ENCODE assay signal across 8 mouse cellular contexts in genomic region chr9:72132728-72133088, GRCm38 (mm10). TPM values are rescaled to one million over a fixed set of nuclear protein-coding genes. Genes with fewer than 3 reads are reported as not detected.
A peak's percentile ranks its signal among the peaks of the same experiment; 100 is the strongest.
DNase-seq lines count a peak whose midpoint lies in the region; ATAC-seq and TF ChIP-seq lines count a peak whose summit lies in the region.

No protein-coding gene starts in this region.

- H3K4me2 ChIP-seq in forebrain, embryonic 16.5 days (ENCODE audit: low read length): peak overlapping the region; percentile 85

- H3K27ac ChIP-seq in kidney, adult 2 months (ENCODE audit: insufficient read depth, low read depth, low read length): peak overlapping the region; percentile 51
- peak overlapping the region; percentile 62 for H3K27ac ChIP-seq in forebrain, embryonic 16.5 days (ENCODE audit: low read length)

- TF ChIP-seq POLR2A in kidney, adult 2 months (IDR thresholded peaks at IDR 0.05; ENCODE audit: low read depth, low read length): no peak

- peak overlapping the region; percentile 76 for H3K9ac ChIP-seq in forebrain, embryonic 16.5 days (replicated peaks; ENCODE audit: low read depth, low read length)

- no peak for TF ChIP-seq CTCF in kidney, adult 2 months (conservative IDR thresholded peaks at IDR 0.05; ENCODE audit: insufficient read depth, insufficient read length, low read depth, low read length)

- no peaks in the 10 kb centered on the region for H3K9me3 ChIP-seq in forebrain, embryonic 16.5 days (ENCODE audit: control insufficient read depth, low read length)
- no peaks in the 10 kb centered on the region for H3K9me3 ChIP-seq in megakaryocyte, embryonic 14.5 days

- no peaks in the 10 kb centered on the region for H3K27me3 ChIP-seq in kidney, adult 2 months (replicated peaks; ENCODE audit: control insufficient read depth, insufficient read depth, low read length)
- H3K27me3 ChIP-seq in forebrain, embryonic 16.5 days (replicated peaks; ENCODE audit: control insufficient read depth, insufficient read depth, low read length): no peaks in the 10 kb centered on the region
- no peaks in the 10 kb centered on the region for H3K27me3 ChIP-seq in megakaryocyte, embryonic 14.5 days (replicated peaks)

- no peak for ATAC-seq in forebrain, embryonic 16.5 days

- under 1% methylated on average over 28 of the region's 29 CpGs for WGBS in kidney, adult 2 months
- under 1% methylated on average over 27 of the region's 29 CpGs for WGBS in forebrain, embryonic 16.5 days

- no peak for DNase-seq in kidney, adult 2 months
- DNase-seq in kidney, adult 8-10 months: no peak
- DNase-seq in MEL-GATA-1-ER (ENCODE audit: extremely low read depth, low read depth): peak; percentile 24
- DNase-seq in embryo, embryonic 9.5 days (ENCODE audit: extremely low spot score): no peak
- no peak for DNase-seq in T-cell, adult 2 months (ENCODE audit: low spot score)
- no peak for DNase-seq in ovary, postnatal 10 days (ENCODE audit: low spot score)

- H3K4me3 ChIP-seq in kidney, adult 2 months (ENCODE audit: insufficient read depth, low read depth, low read length): peak overlapping the region; percentile 70
- peak overlapping the region; percentile 61 for H3K4me3 ChIP-seq in forebrain, embryonic 16.5 days (replicated peaks; ENCODE audit: low read length)
- peak overlapping the region; percentile 95 for H3K4me3 ChIP-seq in megakaryocyte, embryonic 14.5 days (replicated peaks)

- no peaks in the 10 kb centered on the region for H3K36me3 ChIP-seq in kidney, adult 2 months (ENCODE audit: control insufficient read depth, insufficient read depth, low read length)
- no peaks in the 10 kb centered on the region for H3K36me3 ChIP-seq in forebrain, embryonic 16.5 days (ENCODE audit: control insufficient read depth, insufficient read depth)
- no peaks in the 10 kb centered on the region for H3K36me3 ChIP-seq in megakaryocyte, embryonic 14.5 days (replicated peaks; ENCODE audit: low read length)

- peaks cover 2% of the 10 kb centered on the region; the same call in 1 of the 2 replicates for H3K4me1 ChIP-seq in kidney, adult 2 months (ENCODE audit: control insufficient read depth, insufficient read depth, low read length)
- peaks cover 10% of the 10 kb centered on the region; the same call in 1 of the 2 replicates for H3K4me1 ChIP-seq in forebrain, embryonic 16.5 days (replicated peaks; ENCODE audit: control insufficient read depth, insufficient read depth, low read length)
- peaks cover 25% of the 10 kb centered on the region for H3K4me1 ChIP-seq in megakaryocyte, embryonic 14.5 days

RNA-seq across cellular contexts. Expression of gene Tcf12, which starts 21.0 kb away (rescaled TPM):
- 50.0 and 59.9 TPM in 2 replicates for polyA plus RNA-seq in kidney, adult 2 months (2012; rRNA removed)
- polyA plus RNA-seq in forebrain, embryonic 16.5 days (2015; fragmentation: Nextera tagmentation; extraction: Ambion mirVana): 52.0 and 57.0 TPM in 2 replicates
- polyA plus RNA-seq in megakaryocyte, embryonic 14.5 days (2012; ENCODE audit: insufficient read depth, low replicate concordance): 2.3 and 6.1 TPM in 2 replicates
